Mouse (Mus musculus) lung, postnatal 0 days (tissue): ENCODE measurements around the gene Neurl2.

ENCODE experiments used
- CTCF ChIP-seq: IDR thresholded peaks from 2 replicates; pipeline ENCODE4 v1.5.1; 2016; ENCODE audit warnings: antibody characterized with exemption, mild to moderate bottlenecking
- EP300 ChIP-seq: IDR thresholded peaks from 2 replicates; pipeline ENCODE4 v1.6.1; 2016; ENCODE audit warnings: antibody characterized with exemption, mild to moderate bottlenecking, control low read depth

DNA sequence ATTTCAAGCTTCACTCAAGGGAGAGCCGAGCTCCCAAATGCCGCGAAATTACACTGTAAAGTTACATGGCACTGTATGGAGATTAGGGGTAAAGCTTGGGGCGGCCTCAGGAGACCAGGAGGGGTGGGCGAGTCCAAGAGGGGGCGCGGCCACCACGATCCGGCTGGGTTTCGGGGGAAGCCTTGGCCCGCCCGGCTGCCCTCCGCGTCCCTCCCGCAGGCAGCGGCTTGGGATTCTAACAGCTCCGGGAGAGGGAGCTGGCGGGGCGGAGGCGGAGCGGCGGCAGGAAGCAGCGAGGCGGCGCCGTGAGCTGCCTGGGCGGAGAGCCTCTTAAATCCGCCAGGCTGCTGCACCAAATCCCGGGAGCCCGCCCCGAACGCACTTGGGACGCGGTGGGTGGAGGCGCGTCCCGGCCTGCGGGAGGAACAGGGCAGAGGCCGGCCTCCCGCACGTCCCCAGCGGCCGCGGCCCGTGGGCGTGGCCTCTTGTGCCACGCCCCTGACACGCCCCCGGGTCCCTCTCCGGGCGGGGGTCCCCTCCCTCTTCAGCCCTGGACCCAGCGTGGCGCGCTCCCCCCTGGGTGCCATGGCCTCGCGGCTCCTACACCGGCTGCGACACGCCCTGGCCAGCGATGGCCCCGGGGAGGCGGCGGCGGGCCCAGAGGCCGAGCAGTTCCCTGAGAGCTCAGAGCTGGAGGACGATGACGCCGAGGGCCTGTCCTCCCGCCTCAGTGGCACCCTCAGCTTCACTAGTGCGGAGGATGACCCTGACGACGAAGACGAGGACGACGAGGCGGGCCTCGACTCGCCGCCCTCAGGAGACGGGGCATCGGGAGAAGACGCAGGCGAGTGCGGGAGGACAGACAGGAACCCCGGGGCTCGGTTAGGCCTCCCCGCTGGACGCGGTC, 47.5 kb downstream of the Neurl2 start, which contains the start of gene Snx21:
- TF ChIP-seq CTCF (peak; percentile 69), EP300 (no peak)
